Mouse (Mus musculus) large intestine, adult 2 months (tissue): ENCODE measurements around the gene Gabpb2. TPM values are rescaled to one million over a fixed set of nuclear protein-coding genes. Genes with fewer than 3 reads are reported as not detected.

Experiments used
- DNase-seq: peaks from one replicate; pipeline ENCODE4 v3.0.0-alpha.2; 2012; ENCODE audit warnings: low read depth, low spot score
- WGBS: fragments of 180-500 bp; shearing (Covaris S2); methylation state at CpG from one replicate; pipeline ENCODE4 v1.1.7; 2018; 5-methylcytosine and 5-hydroxymethylcytosine counted together
- polyA plus RNA-seq: library from polyadenylated mRNA; depleted of rRNA; stranded (reverse); fragments of >200 nt; gene quantifications from 2 replicates; pipeline ENCODE4 v1.2.3, GENCODE M21; 2012

Gabpb2 gene
- polyA plus RNA-seq, 1 experiment: 9.2 TPM

DNA sequence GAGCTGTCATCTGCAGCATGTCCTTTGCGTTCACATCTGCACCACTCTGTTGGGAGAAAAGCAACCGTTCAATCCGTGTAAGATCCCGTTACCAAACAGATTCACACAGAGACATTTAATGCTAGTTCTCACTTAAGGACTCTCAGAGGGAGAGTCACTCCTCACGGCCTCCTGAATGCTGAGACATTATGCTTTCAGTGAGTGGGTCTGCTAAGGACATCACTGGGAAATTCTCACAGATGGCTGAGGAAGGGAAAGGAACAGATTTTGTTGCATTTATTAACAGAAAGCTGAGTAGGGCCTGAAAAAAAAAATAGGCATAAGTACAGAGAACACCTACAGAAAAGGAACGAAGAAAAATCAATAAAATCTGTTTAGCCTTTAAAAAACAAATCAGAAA, 13.8 kb downstream of the Gabpb2 start:
- 93% methylated on average over 6 of the region's 6 CpGs for WGBS
- no peak for DNase-seq

- WGBS: 89% methylated on average over 2 of the region's 2 CpGs
- DNase-seq: no peak
Measured at GRCm38 (mm10) chr3:95200562-95200961, 17.2 kb downstream of the Gabpb2 start.

- WGBS: 73% methylated on average over 7 of the region's 7 CpGs
- no peak for DNase-seq
Measured at GRCm38 (mm10) chr3:95200132-95200531, 17.6 kb downstream of the Gabpb2 start.

DNA sequence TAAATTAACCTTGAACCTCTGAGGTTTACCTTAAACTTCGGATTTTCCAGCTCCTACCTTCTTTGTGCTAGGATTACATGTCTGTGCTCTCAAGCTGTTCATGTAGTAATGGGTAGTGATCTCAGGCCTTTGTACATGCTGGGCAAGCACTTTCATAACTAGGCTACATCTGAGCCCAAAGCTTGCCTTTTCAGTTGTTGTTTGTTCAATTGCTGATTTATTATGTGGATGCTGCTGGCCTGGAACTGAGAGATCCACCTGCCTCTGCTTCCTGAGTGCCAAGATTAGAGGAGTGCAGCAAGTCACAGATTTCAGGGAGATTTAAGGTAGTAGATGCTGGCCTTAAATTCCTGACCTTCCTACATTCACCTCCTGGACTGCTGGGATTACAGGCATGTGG, 18.6 kb downstream of the Gabpb2 start:
- 82% methylated on average over 1 of the region's 1 CpGs for WGBS
- DNase-seq: no peak

DNA sequence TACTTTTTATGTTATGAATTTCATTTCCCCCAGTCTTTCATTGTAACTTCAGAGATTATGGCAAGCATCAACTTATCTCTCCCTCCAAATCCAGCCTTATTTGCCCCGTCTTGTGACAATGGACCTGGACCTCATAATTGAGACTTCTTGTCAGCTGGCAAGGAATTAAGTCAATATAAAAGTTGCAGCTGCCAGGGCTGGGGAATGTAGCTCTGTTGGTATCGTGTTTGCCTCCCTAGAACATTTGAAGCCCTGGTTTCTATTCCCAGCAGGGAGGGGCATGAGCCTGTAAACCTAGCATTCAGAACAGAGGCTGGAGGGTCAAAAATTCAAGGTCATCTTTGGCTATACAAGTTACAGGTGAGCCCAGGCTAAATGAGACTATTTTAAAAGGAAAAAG, 21.9 kb downstream of the Gabpb2 start:
- DNase-seq: no peak
- 58% methylated on average over 2 of the region's 2 CpGs for WGBS

- 50% methylated on average over 6 of the region's 6 CpGs for WGBS
Measured at GRCm38 (mm10) chr3:95194721-95195135, 23.0 kb downstream of the Gabpb2 start.

GRCm38 (mm10) chr3:95186888-95187287, 30.8 kb downstream of the Gabpb2 start:
- no peak for DNase-seq
- 92% methylated on average over 6 of the region's 6 CpGs for WGBS

More at GRCm38 (mm10) chr3:95194721-95195135, 23.0 kb downstream of the Gabpb2 start:
- DNase-seq: no peak

GRCm38 (mm10) chr3:95186100-95186499, 31.6 kb downstream of the Gabpb2 start:
- 86% methylated on average over 2 of the region's 2 CpGs for WGBS
- no peak for DNase-seq

DNA sequence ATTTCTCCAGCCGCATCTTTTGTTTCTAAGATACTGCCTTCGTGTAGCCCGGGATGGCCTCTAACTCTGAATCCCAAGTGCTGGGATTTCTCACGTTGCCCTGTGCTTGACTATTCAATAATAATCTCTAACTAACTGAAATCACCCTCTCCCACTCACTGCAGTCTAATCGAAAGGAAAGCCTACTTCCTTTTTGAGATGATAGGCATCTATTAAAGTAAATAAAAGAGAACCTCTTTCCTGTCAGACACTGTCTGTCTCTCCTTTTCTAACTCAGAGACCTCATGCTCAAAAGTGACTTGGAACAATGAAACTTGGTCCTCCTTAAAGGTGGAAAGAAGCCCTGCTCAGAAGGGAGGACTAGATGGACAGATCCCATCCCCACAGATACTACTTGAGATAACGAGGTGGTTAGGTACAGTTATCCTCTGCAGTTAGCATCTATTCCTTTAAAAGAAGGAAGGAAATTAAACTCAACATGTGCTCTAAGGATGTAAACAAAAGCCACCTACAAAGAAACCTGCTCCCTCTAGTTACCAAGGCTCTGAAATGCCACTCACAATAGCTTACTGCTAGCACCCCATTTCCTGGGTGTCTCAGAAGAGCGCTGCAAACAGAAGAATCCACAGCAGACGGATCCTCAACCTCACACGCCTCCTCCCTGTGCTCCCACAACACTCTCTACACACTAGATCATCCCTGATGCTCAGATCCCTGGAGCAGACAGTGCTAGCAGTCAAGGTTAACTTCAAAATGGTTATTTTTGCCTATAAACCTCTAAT, 32.7 kb downstream of the Gabpb2 start:
- no peak for DNase-seq
- WGBS: 86% methylated on average over 9 of the region's 9 CpGs

DNA sequence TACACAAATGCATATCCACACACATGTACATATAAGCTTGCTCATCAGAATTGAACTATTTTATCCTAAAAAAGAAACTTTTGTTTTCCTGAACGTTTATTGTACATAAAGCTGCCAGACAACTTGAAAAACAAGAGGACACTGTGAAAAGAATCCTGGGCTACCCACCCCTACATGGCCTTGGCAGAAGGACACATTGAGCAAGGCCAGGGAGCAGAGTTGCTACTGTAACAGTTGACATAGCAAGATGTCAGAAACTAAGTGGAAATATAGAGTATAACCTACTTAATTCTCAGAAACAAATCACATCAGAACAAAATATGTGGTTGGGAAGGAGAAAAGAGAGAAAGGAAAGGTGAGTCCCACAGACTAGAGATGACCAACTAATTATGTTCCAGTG, 35.9 kb downstream of the Gabpb2 start:
- 58% methylated on average over 1 of the region's 1 CpGs for WGBS
- DNase-seq: no peak

DNA sequence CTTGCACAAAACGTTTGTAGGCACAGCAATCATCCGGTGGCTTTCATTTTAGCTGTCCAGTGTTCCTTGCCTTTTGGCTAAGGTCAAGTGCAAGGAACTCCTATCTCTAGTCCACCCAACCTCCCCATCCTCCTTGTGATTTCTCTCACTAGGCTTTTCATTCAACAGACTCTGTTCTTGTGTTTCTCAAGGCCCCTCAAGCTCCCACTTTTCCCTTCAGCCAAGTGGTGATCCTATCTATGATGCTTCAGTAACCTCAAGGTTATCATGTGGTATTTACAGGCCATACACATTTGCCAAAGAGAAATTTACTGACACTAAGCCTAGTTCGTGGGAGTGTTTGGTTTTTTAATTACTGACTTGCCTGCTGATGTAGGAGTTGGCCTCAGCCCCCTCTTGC, 37.8 kb downstream of the Gabpb2 start:
- DNase-seq: no peak
- WGBS: 57% methylated on average over 3 of the region's 3 CpGs

DNA sequence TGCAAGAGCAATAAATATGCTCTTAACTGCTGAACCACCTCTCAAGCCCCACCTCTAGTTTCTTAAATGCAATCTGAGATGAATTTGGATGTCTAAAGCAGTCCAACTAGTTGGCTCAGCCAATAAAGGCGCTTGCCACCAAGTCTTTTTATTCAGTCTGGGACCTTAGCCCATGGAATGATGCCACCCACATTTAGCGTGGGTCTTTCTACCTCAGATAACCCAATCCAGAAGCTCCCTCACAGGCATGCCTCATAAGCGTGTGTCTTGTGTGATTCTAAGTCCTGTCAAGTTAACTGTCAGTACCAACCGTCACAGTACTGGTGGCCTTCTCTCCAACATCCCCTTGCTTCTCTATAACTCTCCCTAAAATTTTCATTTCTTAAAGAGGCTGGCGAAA, 38.8 kb downstream of the Gabpb2 start:
- 87% methylated on average over 5 of the region's 5 CpGs for WGBS
- no peak for DNase-seq

DNA sequence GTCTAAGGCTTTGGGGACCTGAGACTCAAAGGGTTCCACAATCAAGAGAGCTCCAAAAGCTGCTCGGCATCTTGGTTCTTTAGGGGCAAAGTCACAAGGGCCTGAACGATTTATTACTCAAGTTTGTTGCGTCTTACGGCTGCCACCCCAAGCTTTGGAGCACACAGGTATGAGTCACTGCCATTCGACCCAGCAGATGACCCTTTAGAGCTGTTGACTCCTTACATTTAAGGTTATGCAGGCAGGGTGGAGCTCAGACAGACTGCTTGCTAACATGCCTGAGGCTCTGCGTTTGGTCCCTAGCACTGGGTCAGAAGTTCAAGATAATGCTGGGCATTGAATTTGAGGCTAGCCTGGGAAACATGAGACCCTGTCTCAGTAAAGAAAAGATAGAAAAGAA, 40.1 kb downstream of the Gabpb2 start:
- DNase-seq: peak; percentile 42
- 20% methylated on average over 6 of the region's 6 CpGs for WGBS

- WGBS: 78% methylated on average over 3 of the region's 3 CpGs
- DNase-seq: no peak
Measured at GRCm38 (mm10) chr3:95176500-95176899, 41.2 kb downstream of the Gabpb2 start.

GRCm38 (mm10) chr3:95174011-95174592, 43.6 kb downstream of the Gabpb2 start:
- WGBS: 18% methylated on average over 16 of the region's 16 CpGs

GRCm38 (mm10) chr3:95173256-95173949, 44.3 kb downstream of the Gabpb2 start:
- DNase-seq: no peak
- 18% methylated on average over 58 of the region's 58 CpGs for WGBS

More at GRCm38 (mm10) chr3:95174011-95174592, 43.6 kb downstream of the Gabpb2 start:
- DNase-seq: peak; percentile 46

GRCm38 (mm10) chr3:95172526-95173255, 45.0 kb downstream of the Gabpb2 start:
- DNase-seq: no peak
- WGBS: 37% methylated on average over 79 of the region's 84 CpGs

DNA sequence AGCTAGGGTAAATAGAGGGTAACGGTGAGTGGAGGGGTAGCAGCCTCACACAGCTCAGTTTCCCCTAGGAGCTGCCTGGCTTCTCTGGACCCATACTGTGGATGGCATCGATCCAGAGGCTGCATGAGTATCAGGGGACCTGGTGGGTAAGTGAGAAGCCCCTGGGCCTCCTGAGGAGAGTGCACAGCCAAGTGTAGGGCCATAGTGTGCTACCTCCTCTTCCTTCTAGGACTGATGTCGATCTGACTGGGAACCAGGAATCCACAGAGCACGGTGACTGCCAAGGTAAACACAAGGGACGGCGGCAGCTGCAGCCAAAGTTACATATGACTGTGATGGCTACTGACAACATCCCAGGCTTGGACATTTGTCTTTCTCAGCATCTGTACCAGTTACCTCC, 46.6 kb downstream of the Gabpb2 start:
- WGBS: 46% methylated on average over 6 of the region's 6 CpGs
- no peak for DNase-seq

- DNase-seq: no peak
- 89% methylated on average over 10 of the region's 10 CpGs for WGBS
Measured at GRCm38 (mm10) chr3:95169996-95170395, 47.7 kb downstream of the Gabpb2 start.

DNA sequence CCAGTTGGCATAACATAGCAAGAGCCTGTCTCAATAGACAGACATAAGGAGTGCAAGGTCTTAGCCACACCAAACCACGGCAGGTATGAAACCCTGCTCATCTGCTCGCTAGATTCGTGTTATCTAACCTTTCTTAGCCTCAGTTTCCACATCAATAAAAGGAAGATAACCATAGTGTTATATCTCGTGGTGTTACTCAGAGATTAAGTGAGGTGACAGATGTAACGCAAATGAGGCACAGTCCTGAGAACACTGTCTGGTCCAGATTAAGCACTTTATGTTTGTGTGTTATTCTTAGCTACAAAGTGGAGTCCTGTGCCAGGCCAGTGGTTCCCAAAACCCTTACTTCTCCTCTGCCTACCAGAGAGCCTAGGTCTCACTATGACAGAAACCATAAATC, 52.9 kb downstream of the Gabpb2 start:
- WGBS: 72% methylated on average over 5 of the region's 5 CpGs

More for the DNA sequence above, 52.9 kb downstream of the Gabpb2 start:
- no peak for DNase-seq
